Comparison of ENCODE assay signal across 13 mouse cellular contexts in the genomic region with DNA sequence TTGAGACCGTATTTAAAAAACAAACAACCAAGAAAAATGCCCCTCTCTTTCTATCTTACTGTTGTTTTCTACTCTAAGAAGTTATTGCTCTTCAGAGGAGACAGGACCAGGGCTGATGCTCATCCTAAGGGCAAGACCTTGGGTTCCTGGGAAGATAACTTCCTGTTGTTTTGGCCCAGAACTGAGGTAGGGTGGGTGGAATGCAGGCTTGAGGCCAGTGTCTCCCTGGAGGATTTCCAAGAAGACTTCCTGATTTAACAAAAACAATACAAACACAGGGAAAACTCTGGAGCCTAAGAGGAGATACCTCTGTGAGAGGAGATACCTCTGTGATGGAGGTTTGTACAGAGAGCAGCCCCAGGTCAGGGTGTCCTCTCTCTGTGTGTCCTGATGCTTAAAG. TPM values are rescaled to one million over a fixed set of nuclear protein-coding genes. Genes with fewer than 3 reads are reported as not detected.
DNase-seq lines count a peak whose midpoint lies in the region; ATAC-seq lines count a peak whose summit lies in the region.
"Had no signal": no experiment of that assay in that cellular context is flagged by ENCODE, and none has a peak within 500 bp of the region (broad histone marks: within the 10 kb centered on the region; RNA-seq: fewer than 3 reads in every experiment).

No protein-coding gene starts in this region.

- no peak overlapping the region for H3K9ac ChIP-seq in midbrain, embryonic 15.5 days
- H3K9ac ChIP-seq: forebrain, embryonic 15.5 days; midbrain, embryonic 12.5 days; neural tube, embryonic 15.5 days had no signal

- H3K4me3 ChIP-seq in midbrain, embryonic 15.5 days: no peak overlapping the region
- H3K4me3 ChIP-seq: forebrain, embryonic 15.5 days; midbrain, embryonic 12.5 days; neural tube, embryonic 15.5 days had no signal

- H3K36me3 ChIP-seq in midbrain, embryonic 15.5 days (replicated peaks): no peaks in the 10 kb centered on the region
- H3K36me3 ChIP-seq: forebrain, embryonic 15.5 days; midbrain, embryonic 12.5 days; neural tube, embryonic 15.5 days had no signal

- H3K27me3 ChIP-seq in midbrain, embryonic 15.5 days (replicated peaks): no peaks in the 10 kb centered on the region
- H3K27me3 ChIP-seq: forebrain, embryonic 15.5 days; midbrain, embryonic 12.5 days; neural tube, embryonic 15.5 days had no signal

- WGBS in midbrain, embryonic 15.5 days: 88% methylated on average over 1 of the region's 1 CpGs

- no peaks in the 10 kb centered on the region for H3K4me1 ChIP-seq in midbrain, embryonic 15.5 days
- H3K4me1 ChIP-seq: forebrain, embryonic 15.5 days; midbrain, embryonic 12.5 days; neural tube, embryonic 15.5 days had no signal

- no peaks in the 10 kb centered on the region for H3K9me3 ChIP-seq in midbrain, embryonic 15.5 days
- H3K9me3 ChIP-seq: forebrain, embryonic 15.5 days; midbrain, embryonic 12.5 days; neural tube, embryonic 15.5 days had no signal

- no peak for ATAC-seq in midbrain, embryonic 15.5 days (replicated peaks)
- ATAC-seq: forebrain, embryonic 15.5 days had no signal

- no peak overlapping the region for H3K27ac ChIP-seq in midbrain, embryonic 15.5 days
- H3K27ac ChIP-seq: forebrain, embryonic 15.5 days; midbrain, embryonic 12.5 days; neural tube, embryonic 15.5 days had no signal

- DNase-seq in 3134 (ENCODE audit: extremely low read depth, insufficient read length, low spot score) (peak; percentile 33), 3T3-L1 (ENCODE audit: low read depth, low spot score) (peak; percentile 69)
- DNase-seq in heart, adult 8-10 months (ENCODE audit: low spot score): peak; percentile 85
- DNase-seq in kidney, postnatal 14 days: peak; percentile 83
- no peak for DNase-seq in embryo, embryonic 10 days (ENCODE audit: low spot score)
- DNase-seq in spleen, adult 12 weeks (ENCODE audit: low spot score): no peak
- DNase-seq: embryo, embryonic 11 days; thymus, postnatal 36 days had no signal

- no peak overlapping the region for H3K4me2 ChIP-seq in midbrain, embryonic 15.5 days
- H3K4me2 ChIP-seq: forebrain, embryonic 15.5 days; midbrain, embryonic 12.5 days; neural tube, embryonic 15.5 days had no signal

RNA-seq across cellular contexts. Expression of a gene that starts 35.0 kb away (rescaled TPM):
- total RNA-seq in heart, adult 8-10 months (2022): 1 to 10 TPM; 4.9 to 7.7 (median 5.6) TPM
- 0.23 and 0.31 TPM in 2 replicates for polyA plus RNA-seq in midbrain, embryonic 15.5 days (2015; fragmentation: Nextera tagmentation; extraction: Ambion mirVana)
- total RNA-seq: MEL had no signal

RNA-seq across cellular contexts. Expression of a gene that starts 57.7 kb away (rescaled TPM):
- 100 to 1,000 TPM in 3 of 4 experiments, 10 to 100 TPM in 1; 91.8 to 108 (median 105) TPM for total RNA-seq in heart, adult 8-10 months (2022)
- polyA plus RNA-seq in midbrain, embryonic 15.5 days (2015; fragmentation: Nextera tagmentation; extraction: Ambion mirVana): 12.2 and 12.8 TPM in 2 replicates

Comparison
In these comparisons a context has a peak if more than half of its experiments do, and no peak if none do; other contexts are left out.
1. DNase-seq: peak in 3134 (single experiment), 3T3-L1 (single experiment), heart, adult 8-10 months (single experiment) and kidney, postnatal 14 days (single experiment); none in embryo, embryonic 10 days (single experiment) and spleen, adult 12 weeks (single experiment).